Mouse (Mus musculus) forebrain, embryonic 15.5 days (tissue): ENCODE results near the gene Clec4n. TPM values are rescaled to one million over a fixed set of nuclear protein-coding genes. Genes with fewer than 3 reads are reported as not detected.

Source experiments
- polyA plus RNA-seq: library from polyadenylated mRNA; unstranded; fragments of >200 nt; fragmentation: Nextera tagmentation; extraction: Ambion mirVana; gene quantifications from 2 replicates; pipeline ENCODE4 v1.2.1, GENCODE M21; 2015

The Clec4n gene
- polyA plus RNA-seq, 1 experiment from 2014 or later: 0.70 TPM

Other genes starting within 250 kb of the Clec4n start
- gene Clec4a4, start 239.5 kb upstream of the Clec4n start, polyA plus RNA-seq: not detected in 2 replicates
- gene Clec4b1, start 179.9 kb upstream of the Clec4n start, polyA plus RNA-seq: not detected in 2 replicates
- 0.81 and 1.0 TPM in 2 replicates for gene Clec4a2, start 123.4 kb upstream of the Clec4n start, polyA plus RNA-seq
- not detected in 2 replicates for gene Clec4b2, start 57.0 kb upstream of the Clec4n start, polyA plus RNA-seq
- not detected in 2 replicates for gene Clec4d, start 32.3 kb downstream of the Clec4n start, polyA plus RNA-seq
- not detected in 2 replicates for gene Clec4e, start 60.0 kb downstream of the Clec4n start, polyA plus RNA-seq
- not detected in 2 replicates for gene Vmn2r19, start 78.5 kb downstream of the Clec4n start, polyA plus RNA-seq
- gene Vmn2r20, start 188.3 kb downstream of the Clec4n start, polyA plus RNA-seq: not detected in 2 replicates